Mouse (Mus musculus) kidney, embryonic 16.5 days (tissue): ENCODE measurements around the gene Acox3. TPM values are rescaled to one million over a fixed set of nuclear protein-coding genes. Genes with fewer than 3 reads are reported as not detected.

Source experiments
- ATAC-seq: fragments of 200-750 bp; cut with Nextera tagmentation; 2 replicates; pipeline ENCODE4 v1.8.0; 2017; ENCODE audit warnings: moderate TSS enrichment; ENCODE audit not compliant: low FRiP score, low TSS enrichment
- H3K27ac ChIP-seq: fragments of 300-500 bp; sonication (generic); 2 replicates; pipeline ENCODE4 v1.5.1; 2014; ENCODE audit warnings: low read length
- H3K27me3 ChIP-seq: fragments of 300-500 bp; sonication (generic); 2 replicates; pipeline ENCODE4 v1.6.1; 2014; ENCODE audit warnings: low read length, control low read depth, mixed read lengths; ENCODE audit not compliant: insufficient read depth
- H3K36me3 ChIP-seq: fragments of 300-500 bp; sonication (generic); 2 replicates; pipeline ENCODE4 v1.6.1; 2014; ENCODE audit warnings: low read length, control low read depth, mixed read lengths; ENCODE audit not compliant: insufficient read depth
- H3K4me1 ChIP-seq: fragments of 300-500 bp; sonication (generic); 2 replicates; pipeline ENCODE4 v1.6.1; 2014; ENCODE audit warnings: low read length, control low read depth, mixed read lengths; ENCODE audit not compliant: insufficient read depth
- H3K4me2 ChIP-seq: fragments of 300-500 bp; sonication (generic); replicated peaks from 2 replicates; pipeline ENCODE4 v1.6.1; 2014; ENCODE audit warnings: low read depth, low read length
- H3K4me3 ChIP-seq: fragments of 300-500 bp; sonication (generic); 2 replicates; pipeline ENCODE4 v1.5.1; 2014; ENCODE audit warnings: mild to moderate bottlenecking, low read length
- H3K9ac ChIP-seq: fragments of 300-500 bp; sonication (generic); replicated peaks from 2 replicates; pipeline ENCODE4 v1.6.1; 2014; ENCODE audit warnings: low read length
- H3K9me3 ChIP-seq: fragments of 300-500 bp; sonication (generic); 2 replicates; pipeline ENCODE4 v1.6.1; 2016; ENCODE audit warnings: low read length, control low read depth
- WGBS: fragments of 180-500 bp; shearing (Covaris S2); extraction: QIAGEN DNeasy Blood & Tissue Kit; methylation state at CpG from one replicate; pipeline ENCODE4 v1.1.7; 2014; 5-methylcytosine and 5-hydroxymethylcytosine counted together
- polyA plus RNA-seq: library from polyadenylated mRNA; unstranded; fragments of >200 nt; fragmentation: Nextera tagmentation; extraction: Ambion mirVana; gene quantifications from 2 replicates; pipeline ENCODE4 v1.2.1, GENCODE M21; 2015

Acox3 gene
- polyA plus RNA-seq, 1 experiment from 2014 or later = 14.4 TPM

- Histone ChIP-seq H3K4me3 (no peak overlapping the region), H3K27me3 (no peaks in the 10 kb centered on the region), H3K9ac (no peak overlapping the region), H3K4me2 (no peak overlapping the region), H3K4me1 (no peaks in the 10 kb centered on the region), H3K9me3 (no peaks in the 10 kb centered on the region), H3K36me3 (no peaks in the 10 kb centered on the region), H3K27ac (no peak overlapping the region)
- ATAC-seq = no peak
- 88% methylated on average over 2 of the region's 2 CpGs for WGBS
Measured at GRCm38 (mm10) chr5:35636016-35636415, 53.2 kb downstream of the Acox3 start.

- peak; percentile 89 for ATAC-seq
- WGBS = 12% methylated on average over 10 of the region's 10 CpGs
- H3K4me2 ChIP-seq = no peak overlapping the region
- peaks cover 21% of the 10 kb centered on the region for H3K4me1 ChIP-seq
- H3K4me3 ChIP-seq = no peak overlapping the region
- H3K27ac ChIP-seq = peak overlapping the region; percentile 57
- no peaks in the 10 kb centered on the region for H3K9me3 ChIP-seq
- no peaks in the 10 kb centered on the region for H3K27me3 ChIP-seq
- H3K9ac ChIP-seq = peak overlapping the region; percentile 49; the same call in 1 of the 2 replicates
- no peaks in the 10 kb centered on the region for H3K36me3 ChIP-seq
Measured at GRCm38 (mm10) chr5:35641961-35642584, 59.2 kb downstream of the Acox3 start.

GRCm38 (mm10) chr5:35643401-35644048 lies 60.7 kb downstream of the Acox3 start:
- Histone ChIP-seq H3K27ac (no peak overlapping the region), H3K4me1 (peaks cover 28% of the 10 kb centered on the region), H3K4me3 (no peak overlapping the region), H3K36me3 (no peaks in the 10 kb centered on the region), H3K27me3 (no peaks in the 10 kb centered on the region), H3K9me3 (no peaks in the 10 kb centered on the region), H3K4me2 (no peak overlapping the region), H3K9ac (no peak overlapping the region)
- ATAC-seq = no peak
- 85% methylated on average over 9 of the region's 9 CpGs for WGBS

GRCm38 (mm10) chr5:35644082-35644481 lies 61.2 kb downstream of the Acox3 start:
- no peak for ATAC-seq
- Histone ChIP-seq H3K27ac (no peak overlapping the region), H3K9ac (no peak overlapping the region), H3K4me2 (no peak overlapping the region), H3K36me3 (no peaks in the 10 kb centered on the region), H3K9me3 (no peaks in the 10 kb centered on the region), H3K4me3 (no peak overlapping the region), H3K27me3 (no peaks in the 10 kb centered on the region), H3K4me1 (peaks cover 28% of the 10 kb centered on the region)
- WGBS = 47% methylated on average over 4 of the region's 4 CpGs

GRCm38 (mm10) chr5:35645938-35646493 lies 63.2 kb downstream of the Acox3 start:
- Histone ChIP-seq H3K9ac (no peak overlapping the region), H3K4me1 (peaks cover 28% of the 10 kb centered on the region), H3K27ac (no peak overlapping the region), H3K27me3 (no peaks in the 10 kb centered on the region), H3K4me3 (no peak overlapping the region), H3K4me2 (no peak overlapping the region), H3K9me3 (no peaks in the 10 kb centered on the region), H3K36me3 (no peaks in the 10 kb centered on the region)
- ATAC-seq = no peak
- 82% methylated on average over 6 of the region's 6 CpGs for WGBS

GRCm38 (mm10) chr5:35646927-35647326 lies 64.1 kb downstream of the Acox3 start:
- H3K4me2 ChIP-seq = no peak overlapping the region
- H3K27me3 ChIP-seq = no peaks in the 10 kb centered on the region
- 79% methylated on average over 1 of the region's 1 CpGs for WGBS
- no peak overlapping the region for H3K9ac ChIP-seq
- H3K9me3 ChIP-seq = no peaks in the 10 kb centered on the region
- H3K36me3 ChIP-seq = no peaks in the 10 kb centered on the region
- peaks cover 23% of the 10 kb centered on the region for H3K4me1 ChIP-seq
- no peak for ATAC-seq
- no peak overlapping the region for H3K4me3 ChIP-seq
- no peak overlapping the region for H3K27ac ChIP-seq

- Histone ChIP-seq H3K27ac (no peak overlapping the region), H3K4me3 (no peak overlapping the region), H3K4me1 (peaks cover 18% of the 10 kb centered on the region; the same call in 1 of the 2 replicates), H3K27me3 (no peaks in the 10 kb centered on the region), H3K9ac (no peak overlapping the region), H3K9me3 (no peaks in the 10 kb centered on the region), H3K36me3 (no peaks in the 10 kb centered on the region), H3K4me2 (no peak overlapping the region)
- WGBS = 44% methylated on average over 4 of the region's 4 CpGs
- peak; percentile 37; the same call in 1 of the 2 replicates for ATAC-seq
Measured at GRCm38 (mm10) chr5:35647562-35647961, 64.7 kb downstream of the Acox3 start.

- no peak overlapping the region for H3K27ac ChIP-seq
- ATAC-seq = no peak; the same call in 1 of the 2 replicates
Measured at GRCm38 (mm10) chr5:35648230-35648629, 65.4 kb downstream of the Acox3 start.

GRCm38 (mm10) chr5:35652319-35652718 lies 69.5 kb downstream of the Acox3 start:
- peaks cover 7% of the 10 kb centered on the region; the same call in 1 of the 2 replicates for H3K4me1 ChIP-seq
- WGBS = 75% methylated on average over 3 of the region's 3 CpGs
- H3K27ac ChIP-seq = no peak overlapping the region
- H3K4me3 ChIP-seq = no peak overlapping the region
- ATAC-seq = no peak
- H3K9me3 ChIP-seq = no peaks in the 10 kb centered on the region
- no peak overlapping the region for H3K9ac ChIP-seq
- H3K4me2 ChIP-seq = no peak overlapping the region
- no peaks in the 10 kb centered on the region for H3K27me3 ChIP-seq
- H3K36me3 ChIP-seq = no peaks in the 10 kb centered on the region

More at GRCm38 (mm10) chr5:35648230-35648629, 65.4 kb downstream of the Acox3 start:
- no peak overlapping the region for H3K4me2 ChIP-seq
- WGBS = 68% methylated on average over 2 of the region's 2 CpGs
- peaks cover 14% of the 10 kb centered on the region; the same call in 1 of the 2 replicates for H3K4me1 ChIP-seq
- H3K36me3 ChIP-seq = no peaks in the 10 kb centered on the region
- H3K27me3 ChIP-seq = no peaks in the 10 kb centered on the region
- no peaks in the 10 kb centered on the region for H3K9me3 ChIP-seq
- no peak overlapping the region for H3K9ac ChIP-seq
- H3K4me3 ChIP-seq = no peak overlapping the region

- WGBS = 91% methylated on average over 13 of the region's 13 CpGs
Measured at GRCm38 (mm10) chr5:35652872-35653271, 70.0 kb downstream of the Acox3 start.

More at GRCm38 (mm10) chr5:35652872-35653271, 70.0 kb downstream of the Acox3 start:
- ATAC-seq = no peak
- no peaks in the 10 kb centered on the region for H3K27me3 ChIP-seq
- H3K36me3 ChIP-seq = no peaks in the 10 kb centered on the region
- no peak overlapping the region for H3K9ac ChIP-seq
- no peak overlapping the region for H3K4me3 ChIP-seq
- no peak overlapping the region for H3K27ac ChIP-seq
- H3K9me3 ChIP-seq = no peaks in the 10 kb centered on the region
- no peak overlapping the region for H3K4me2 ChIP-seq
- peaks cover 1% of the 10 kb centered on the region; the same call in 1 of the 2 replicates for H3K4me1 ChIP-seq
